Mouse (Mus musculus) G1E (cell line): ENCODE data around the gene Hist1h3g.

Source experiments
- CTCF ChIP-seq: IDR thresholded peaks from 2 replicates; pipeline ENCODE4 v1.5.1; 2012; ENCODE audit warnings: low read depth, low read length, inconsistent platforms, mixed read lengths
- GATA1 ChIP-seq: IDR thresholded peaks from 2 replicates; pipeline ENCODE4 v1.6.1; 2012; ENCODE audit warnings: borderline replicate concordance, low read length, inconsistent platforms, mixed read lengths
- TAL1 ChIP-seq: conservative IDR thresholded peaks from 2 replicates; pipeline ENCODE4 v1.6.1; 2012; ENCODE audit warnings: low read depth, low read length, inconsistent platforms, mixed read lengths

- TF ChIP-seq CTCF, result no peak
- TF ChIP-seq GATA1, result no peak
- TF ChIP-seq TAL1, result no peak
These were observed 9.3 kb upstream of the Hist1h3g start for GRCm38 (mm10) chr13:23525901-23526300.
